Mouse (Mus musculus): Measurements from ENCODE around the gene Aldh1b1. TPM values are rescaled to one million over a fixed set of nuclear protein-coding genes. Genes with fewer than 3 reads are reported as not detected.

Aldh1b1 gene
- total RNA-seq, 2 experiments from 2014 or later = 4.9 to 5.2 TPM

DNA sequence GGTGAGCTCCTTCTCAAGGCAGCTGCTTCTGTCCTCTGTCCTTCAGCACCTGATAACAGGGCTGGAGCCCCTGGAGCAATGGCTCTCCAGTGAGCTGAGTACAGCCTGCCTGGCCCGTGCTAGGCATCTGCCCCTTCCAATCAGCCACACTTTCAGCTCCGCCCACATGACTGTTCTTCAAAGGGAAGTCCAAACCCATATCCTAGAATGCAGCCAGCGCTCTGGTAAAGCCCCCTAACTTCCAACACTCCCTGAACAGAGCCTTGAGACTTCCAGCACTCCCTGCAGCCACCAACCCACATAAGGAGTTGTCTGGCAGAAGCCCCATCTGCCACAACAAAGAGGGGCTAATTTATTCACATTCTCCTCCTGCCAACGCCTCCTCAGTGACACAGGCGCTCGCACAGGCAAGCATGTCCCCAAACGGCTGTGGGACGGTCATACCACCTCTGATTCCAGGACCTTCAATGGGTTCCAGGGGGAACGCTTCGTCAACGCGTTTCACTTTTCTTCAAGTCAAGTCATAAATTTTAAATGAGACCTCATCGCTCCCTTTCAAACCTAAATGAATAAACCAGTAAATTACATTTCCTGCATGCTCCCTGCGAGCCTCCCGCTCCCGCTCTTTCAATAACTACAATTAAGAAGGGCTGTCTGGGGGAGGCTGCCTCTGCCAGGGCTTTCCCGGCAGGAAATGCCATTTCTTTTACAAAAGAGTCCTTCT is 20.5 kb downstream of the Aldh1b1 start:
- TF ChIP-seq CTCF (IDR thresholded peaks at IDR 0.05) = no peak
- Histone ChIP-seq H3K27ac (no peak overlapping the region), H3K4me3 (peak overlapping the region; percentile 11)
- peak; percentile 31 to 33 for DNase-seq (ENCODE audit: extremely low spot score in 1 of 2, low spot score in 2 of 2)
- intact Hi-C loops (cut with DNase I) = loop anchor here (5.0 kb wide), 1 partner anchor 402 kb away; no protein-coding TSS in a partner anchor

- intact Hi-C loops (cut with DNase I) = loop anchor here (5.0 kb wide), 1 partner anchor 37 kb away; no protein-coding TSS in a partner anchor
- Histone ChIP-seq H3K4me3 (peak overlapping the region; percentile 11), H3K27ac (no peak overlapping the region)
- peak; percentile 45 to 72 for DNase-seq (ENCODE audit: extremely low spot score in 1 of 2, low spot score in 2 of 2)
- peak; percentile 88 for TF ChIP-seq CTCF (IDR thresholded peaks at IDR 0.05)
These were observed 21.4 kb downstream of the Aldh1b1 start for GRCm38 (mm10) chr4:45820074-45820830.

GRCm38 (mm10) chr4:45821995-45822394 is 23.2 kb downstream of the Aldh1b1 start:
- Histone ChIP-seq H3K27ac (no peak overlapping the region), H3K4me3 (no peak overlapping the region)
- intact Hi-C loops (cut with DNase I) = loop anchor here (5.0 kb wide), 1 partner anchor 35 kb away; no protein-coding TSS in a partner anchor
- TF ChIP-seq CTCF (IDR thresholded peaks at IDR 0.05) = no peak
- DNase-seq (ENCODE audit: extremely low spot score in 1 of 2, low spot score in 2 of 2) = no peak

DNA sequence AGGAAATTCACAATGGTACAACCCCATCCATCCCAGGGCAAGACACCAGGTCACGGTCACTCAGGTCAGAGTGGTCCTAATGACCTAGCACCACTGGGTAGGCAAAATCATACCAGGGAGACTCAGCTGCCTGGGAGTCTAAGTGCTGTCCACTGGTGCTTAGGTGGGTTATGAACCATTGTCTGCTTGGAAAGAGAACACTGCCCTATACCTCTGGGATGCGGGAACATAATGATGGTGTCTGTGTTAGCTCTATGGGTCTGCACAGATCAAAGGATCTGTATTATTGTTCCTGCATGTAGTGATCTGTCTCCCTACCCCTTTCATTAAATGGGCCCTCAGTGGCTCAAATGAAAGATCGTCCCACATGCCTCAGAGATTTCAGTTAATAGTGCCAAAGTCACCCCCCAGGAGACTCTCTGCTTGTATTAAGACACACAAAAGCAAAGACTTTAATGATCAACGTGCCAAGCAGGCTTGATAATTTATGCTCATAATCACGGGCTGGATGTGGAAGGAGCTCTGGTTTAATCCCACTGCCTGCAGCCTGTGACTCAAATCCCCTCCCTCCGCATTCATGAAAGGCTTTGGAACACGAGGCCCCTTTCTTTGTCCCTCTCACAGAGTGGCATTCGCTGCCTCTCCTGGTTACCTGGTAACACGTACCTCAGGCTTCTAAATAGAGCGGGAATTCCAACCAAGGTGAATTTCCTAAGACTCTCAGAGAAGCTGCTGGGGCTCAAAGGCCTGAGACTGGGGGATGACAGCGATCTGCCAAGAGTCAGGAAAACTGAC is 24.2 kb downstream of the Aldh1b1 start:
- DNase-seq (ENCODE audit: extremely low spot score in 1 of 2, low spot score in 2 of 2) = no peak
- intact Hi-C loops (cut with DNase I) = loop anchor here (5.0 kb wide), 1 partner anchor 34 kb away; no protein-coding TSS in a partner anchor
- TF ChIP-seq CTCF (IDR thresholded peaks at IDR 0.05) = no peak
- H3K4me3 ChIP-seq = no peak overlapping the region
- H3K27ac ChIP-seq = no peak overlapping the region

GRCm38 (mm10) chr4:45824049-45824760 is 25.4 kb downstream of the Aldh1b1 start:
- no peak overlapping the region for H3K27ac ChIP-seq
- no peak for DNase-seq (ENCODE audit: extremely low spot score in 1 of 2, low spot score in 2 of 2)

GRCm38 (mm10) chr4:45824761-45825556 is 26.1 kb downstream of the Aldh1b1 start:
- TF ChIP-seq CTCF (IDR thresholded peaks at IDR 0.05) = no peak
- no peak overlapping the region for H3K4me3 ChIP-seq
- H3K27ac ChIP-seq = no peak overlapping the region
- intact Hi-C loops (cut with DNase I) = loop anchor here (5.0 kb wide), 1 partner anchor 32 kb away; no protein-coding TSS in a partner anchor
- no peak for DNase-seq (ENCODE audit: extremely low spot score in 1 of 2, low spot score in 2 of 2)

More at GRCm38 (mm10) chr4:45824049-45824760, 25.4 kb downstream of the Aldh1b1 start:
- H3K4me3 ChIP-seq = no peak overlapping the region
- intact Hi-C loops (cut with DNase I) = loop anchor here (5.0 kb wide), 1 partner anchor 33 kb away; no protein-coding TSS in a partner anchor
- no peak for TF ChIP-seq CTCF (IDR thresholded peaks at IDR 0.05)

DNA sequence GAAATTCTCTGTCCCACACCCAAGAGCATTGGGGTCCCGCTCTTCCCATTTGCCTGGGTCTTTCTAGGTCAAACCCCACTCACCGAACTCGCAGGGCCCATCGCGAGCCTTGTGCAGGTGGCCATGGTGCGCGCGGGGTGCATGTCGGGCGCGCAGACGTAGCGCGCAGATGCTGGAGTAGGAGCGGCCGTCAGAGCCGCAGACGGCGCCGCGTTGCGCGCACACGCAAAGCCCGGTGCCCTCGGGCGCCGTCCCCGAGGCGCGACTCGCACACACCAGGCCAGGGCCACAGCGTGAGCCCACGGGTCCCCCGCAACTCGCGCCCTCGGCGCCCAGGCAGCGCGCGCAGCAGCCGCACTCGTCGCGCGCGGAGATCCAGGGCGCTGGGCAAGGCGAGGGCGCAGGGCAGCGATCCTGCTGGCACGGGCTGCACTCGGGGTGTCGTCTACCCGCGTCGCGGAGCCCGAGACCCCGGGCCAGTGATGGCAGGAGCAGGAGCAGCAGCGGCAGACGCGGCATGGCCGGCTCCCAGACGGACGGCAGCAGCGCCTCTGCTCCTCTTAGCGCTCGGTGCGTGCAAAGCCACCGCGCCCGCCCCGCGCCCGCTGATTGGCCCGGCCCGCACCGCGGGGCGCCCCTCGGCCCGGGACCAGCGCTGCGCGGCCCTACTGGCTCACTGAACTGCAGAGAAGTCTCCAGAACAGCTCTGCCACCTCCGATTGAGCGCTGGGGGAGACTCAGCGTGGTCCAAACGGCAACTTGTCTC is 27.6 kb downstream of the Aldh1b1 start, which contains the start of gene Igfbpl1:
Gene Igfbpl1 (minus strand): TSS at position 649 of the 766 bp plus-strand sequence.
- no peak for TF ChIP-seq CTCF (IDR thresholded peaks at IDR 0.05)
- intact Hi-C loops (cut with DNase I) = no loop called here
- Histone ChIP-seq H3K27ac (no peak within 1 kb of the TSS), H3K4me3 (0 out of 2 replicates have a peak within 1 kb of the TSS, but pooled peaks have one; percentile 1)
- no peak for DNase-seq (ENCODE audit: extremely low spot score in 1 of 2, low spot score in 2 of 2)

DNA sequence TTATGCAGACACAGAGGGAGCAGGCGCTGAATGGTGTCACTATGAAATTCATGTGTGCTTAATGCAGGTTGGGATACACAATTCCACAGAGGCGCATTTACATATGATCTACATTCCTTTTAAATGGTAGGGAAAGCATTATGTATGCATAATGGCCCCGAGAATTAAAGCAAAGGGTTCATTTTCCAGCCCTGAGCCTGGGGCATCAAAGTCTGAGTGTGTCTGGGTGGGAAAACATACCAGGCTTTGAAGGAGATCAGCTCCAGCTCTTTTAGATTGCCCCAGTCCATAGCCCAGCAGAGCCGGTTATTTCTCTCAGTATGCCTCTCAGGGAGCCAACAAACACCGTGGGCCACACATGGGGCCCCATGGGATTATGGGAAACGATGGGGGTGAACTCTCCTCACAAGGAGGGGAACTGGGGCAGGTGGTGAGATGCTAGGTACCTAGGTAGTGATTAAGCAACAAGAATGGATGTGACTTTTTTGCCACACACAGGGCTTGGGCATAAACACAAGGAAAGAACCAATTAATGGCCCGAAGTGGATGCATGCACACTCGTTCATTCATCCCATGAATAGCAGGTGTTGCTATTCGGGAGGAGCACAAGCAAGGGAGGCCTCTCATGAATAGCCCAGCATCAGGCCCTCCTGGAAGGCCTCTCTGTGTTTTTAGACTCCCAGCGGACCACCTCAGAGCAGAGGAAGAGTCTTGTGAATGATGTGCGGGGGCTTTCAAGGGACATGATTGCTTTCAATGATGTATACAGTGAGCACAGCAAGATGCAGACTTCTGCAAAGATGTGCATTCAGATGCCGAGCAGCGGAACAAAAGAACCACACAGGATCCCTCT is 31.3 kb downstream of the Aldh1b1 start:
- intact Hi-C loops (cut with DNase I) = no loop called here
- Histone ChIP-seq H3K4me3 (no peak overlapping the region), H3K27ac (no peak overlapping the region)
- DNase-seq (ENCODE audit: extremely low spot score in 1 of 2, low spot score in 2 of 2) = no peak
- TF ChIP-seq CTCF (IDR thresholded peaks at IDR 0.05) = no peak

DNA sequence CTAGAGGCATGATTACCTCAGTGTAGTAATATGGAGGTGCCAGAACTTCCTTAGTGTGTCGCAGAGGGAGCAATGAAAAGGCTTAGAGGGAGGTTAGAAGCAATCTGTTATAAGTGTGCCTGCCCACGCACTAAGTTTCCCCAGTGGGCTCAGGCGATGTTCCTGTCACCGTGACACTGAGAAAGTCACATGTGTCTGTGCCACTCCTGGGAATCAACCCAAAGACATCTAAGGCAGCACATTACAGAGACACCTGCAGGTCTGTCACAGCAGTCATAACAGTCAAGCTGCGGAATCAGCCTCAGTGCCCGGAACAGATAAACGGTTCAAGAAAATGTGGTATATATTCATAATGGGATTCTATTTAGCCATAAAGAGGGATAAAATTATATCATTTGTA is 33.2 kb downstream of the Aldh1b1 start:
- TF ChIP-seq CTCF (IDR thresholded peaks at IDR 0.05) = no peak; the same call in 1 of the 2 replicates
- H3K27ac ChIP-seq = no peak overlapping the region
- H3K4me3 ChIP-seq = no peak overlapping the region
- DNase-seq (ENCODE audit: extremely low spot score in 1 of 2, low spot score in 2 of 2) = peak in 1 of 2 experiments; percentile 40
- intact Hi-C loops (cut with DNase I) = no loop called here
